Mouse (Mus musculus): ENCODE data around the gene Hist3h2ba.

DNA sequence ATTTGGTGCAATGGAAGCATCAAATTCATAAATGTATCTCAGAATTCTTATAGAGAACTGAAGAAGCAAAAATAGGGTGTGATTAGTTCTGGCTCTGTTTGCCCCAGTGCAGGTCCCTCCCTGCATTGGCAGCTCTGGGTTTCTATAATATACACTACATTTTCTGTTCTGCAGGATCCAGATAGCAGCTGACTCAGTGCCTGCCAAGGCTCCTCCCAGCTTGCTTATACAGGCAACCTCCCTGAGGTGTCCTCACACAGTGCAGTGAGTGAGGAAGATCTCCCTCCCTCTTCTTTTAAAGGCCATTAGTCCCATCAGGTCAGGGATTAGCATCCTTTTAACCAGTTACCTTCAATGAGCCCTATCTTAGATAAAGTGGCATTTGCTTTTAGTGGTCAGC lies 47.6 kb upstream of the Hist3h2ba start:
- no peak for TF ChIP-seq CTCF (IDR thresholded peaks at IDR 0.05; ENCODE audit: low read depth, low read length)
- TF ChIP-seq POLR2A (IDR thresholded peaks at IDR 0.05; ENCODE audit: borderline replicate concordance, low read depth, low read length) = no peak
